Comparison of ENCODE assay signal across 31 mouse cellular contexts in genomic region chr19:57100753-57101446, GRCm38 (mm10).
DNase-seq lines count a peak whose midpoint lies in the region; ATAC-seq and TF ChIP-seq lines count a peak whose summit lies in the region.
"Had no signal": no experiment of that assay in that cellular context is flagged by ENCODE, and none has a peak within 500 bp of the region (broad histone marks: within the 10 kb centered on the region; RNA-seq: fewer than 3 reads in every experiment).

No protein-coding gene starts in this region.

- H3K27me3 ChIP-seq in forebrain, embryonic 11.5 days (ENCODE audit: control insufficient read depth, insufficient read depth, low read length), result no peaks in the 10 kb centered on the region
- H3K27me3 ChIP-seq in forebrain, embryonic 13.5 days, result no peaks in the 10 kb centered on the region
- H3K27me3 ChIP-seq: embryonic facial prominence, embryonic 15.5 days; heart, embryonic 13.5 days; limb, embryonic 13.5 days; midbrain, embryonic 12.5 days; neural tube, embryonic 12.5 days had no signal

- peak; percentile 28 for DNase-seq in forebrain, embryonic 11.5 days (ENCODE audit: low spot score)
- DNase-seq in heart, adult 8-10 months (ENCODE audit: low spot score), result peak; percentile 60
- DNase-seq in heart, postnatal 4 days, result no peak
- no peak for DNase-seq in left cerebral cortex, adult 2 months (ENCODE audit: extremely low spot score in 1 of 2, low spot score in 2 of 2)
- no peak for DNase-seq in left cerebral cortex, postnatal 14 days (ENCODE audit: low spot score in 2 of 2)
- DNase-seq in kidney, postnatal 10 days, result no peak
- DNase-seq: adrenal gland, adult 8-10 months; cerebellum, adult 11-12 months; cerebellum, postnatal 10 days; gastrocnemius, postnatal 36 days; kidney, adult 8-10 months; layer of hippocampus, adult 9-11 months; lung, postnatal 4 days; right cerebral cortex, adult 18-20 months; thymus, adult 18-20 months; thymus, postnatal 25 days had no signal

- ATAC-seq in forebrain, embryonic 11.5 days (replicated peaks; ENCODE audit: low FRiP score), result no peak
- no peak for ATAC-seq in forebrain, embryonic 13.5 days
- ATAC-seq: forebrain, embryonic 14.5 days; hindbrain, embryonic 16.5 days had no signal

- H3K9ac ChIP-seq in forebrain, embryonic 11.5 days (ENCODE audit: low read length), result no peak overlapping the region
- no peak overlapping the region for H3K9ac ChIP-seq in forebrain, embryonic 13.5 days
- H3K9ac ChIP-seq: embryonic facial prominence, embryonic 15.5 days; heart, embryonic 13.5 days; limb, embryonic 13.5 days; midbrain, embryonic 12.5 days; neural tube, embryonic 12.5 days had no signal

- no peak overlapping the region for H3K4me3 ChIP-seq in forebrain, embryonic 11.5 days (ENCODE audit: low read depth, low read length)
- no peak overlapping the region for H3K4me3 ChIP-seq in forebrain, embryonic 13.5 days
- no peak overlapping the region for H3K4me3 ChIP-seq in left cerebral cortex, adult 2 months
- H3K4me3 ChIP-seq: embryonic facial prominence, embryonic 10.5 days; embryonic facial prominence, embryonic 15.5 days; heart, embryonic 13.5 days; hindbrain, embryonic 10.5 days; limb, embryonic 13.5 days; megakaryocyte, embryonic 14.5 days; midbrain, embryonic 12.5 days; myocyte; neural tube, embryonic 12.5 days had no signal

- H3K9me3 ChIP-seq in forebrain, embryonic 11.5 days (ENCODE audit: control insufficient read depth, low read length), result no peaks in the 10 kb centered on the region
- H3K9me3 ChIP-seq in forebrain, embryonic 13.5 days (replicated peaks), result no peaks in the 10 kb centered on the region
- H3K9me3 ChIP-seq: embryonic facial prominence, embryonic 10.5 days; embryonic facial prominence, embryonic 15.5 days; heart, embryonic 13.5 days; hindbrain, embryonic 10.5 days; limb, embryonic 13.5 days; megakaryocyte, embryonic 14.5 days; midbrain, embryonic 12.5 days; neural tube, embryonic 12.5 days had no signal

- TF ChIP-seq CTCF in left cerebral cortex, adult 2 months (IDR thresholded peaks at IDR 0.05), result no peak

- H3K36me3 ChIP-seq in forebrain, embryonic 11.5 days (ENCODE audit: control insufficient read depth, insufficient read depth, low read length), result no peaks in the 10 kb centered on the region
- H3K36me3 ChIP-seq in forebrain, embryonic 13.5 days (ENCODE audit: poor library complexity, severe bottlenecking), result no peaks in the 10 kb centered on the region
- H3K36me3 ChIP-seq: embryonic facial prominence, embryonic 10.5 days; embryonic facial prominence, embryonic 15.5 days; G1E; heart, embryonic 13.5 days; hindbrain, embryonic 10.5 days; limb, embryonic 13.5 days; midbrain, embryonic 12.5 days; neural tube, embryonic 12.5 days had no signal

- intact Hi-C loops in left cerebral cortex, adult 2 months (cut with DNase I), result no loop called here
- intact Hi-C loops in left cerebral cortex, postnatal 14 days (cut with DNase I), result no loop called here

- no peak overlapping the region for H3K4me2 ChIP-seq in forebrain, embryonic 11.5 days (ENCODE audit: low read depth, low read length, severe bottlenecking)
- H3K4me2 ChIP-seq in forebrain, embryonic 13.5 days, result no peak overlapping the region
- H3K4me2 ChIP-seq: embryonic facial prominence, embryonic 15.5 days; heart, embryonic 13.5 days; limb, embryonic 13.5 days; liver, embryonic 11.5 days; midbrain, embryonic 12.5 days; neural tube, embryonic 12.5 days had no signal

- H3K27ac ChIP-seq in forebrain, embryonic 11.5 days (ENCODE audit: low read depth, low read length), result no peak overlapping the region
- H3K27ac ChIP-seq in forebrain, embryonic 13.5 days, result no peak overlapping the region
- peak overlapping the region; percentile 78 for H3K27ac ChIP-seq in left cerebral cortex, adult 2 months
- H3K27ac ChIP-seq: embryonic facial prominence, embryonic 10.5 days; embryonic facial prominence, embryonic 15.5 days; heart, embryonic 13.5 days; hindbrain, embryonic 10.5 days; kidney, postnatal 0 days; limb, embryonic 13.5 days; midbrain, embryonic 12.5 days; neural tube, embryonic 12.5 days had no signal

- H3K4me1 ChIP-seq in forebrain, embryonic 11.5 days (replicated peaks; ENCODE audit: control insufficient read depth, insufficient read depth, low read length), result no peaks in the 10 kb centered on the region
- no peaks in the 10 kb centered on the region for H3K4me1 ChIP-seq in forebrain, embryonic 13.5 days
- H3K4me1 ChIP-seq: midbrain, embryonic 12.5 days; neural tube, embryonic 12.5 days had no signal

- WGBS in forebrain, embryonic 11.5 days, result 94% methylated on average over 11 of the region's 11 CpGs
- WGBS in forebrain, embryonic 13.5 days, result 96% methylated on average over 11 of the region's 11 CpGs

Comparison
In these comparisons a context has a peak if more than half of its experiments do, and no peak if none do; other contexts are left out.
1. DNase-seq: peak in forebrain, embryonic 11.5 days (single experiment) and heart, adult 8-10 months (single experiment); none in heart, postnatal 4 days (single experiment), left cerebral cortex, adult 2 months (0 of 2), left cerebral cortex, postnatal 14 days (0 of 2) and kidney, postnatal 10 days (single experiment).